Mouse (Mus musculus) embryonic fibroblast, embryonic 13.5 days (primary cell): ENCODE measurements at regions not wholly inside any gene's neighbourhood (a gene's known extent, or its start where the extent isn't known, plus 50 kb on each side); places are given as distances from the start of the nearest gene placed in this dataset.

Source experiments
- H3K27ac ChIP-seq: 2 replicates; pipeline ENCODE4 v1.5.1; 2012; ENCODE audit warnings: low read length, control low read depth, inconsistent platforms; ENCODE audit not compliant: insufficient read depth
- H3K4me1 ChIP-seq: 2 replicates; pipeline ENCODE4 v1.6.1; 2011; ENCODE audit warnings: low read length; ENCODE audit not compliant: control insufficient read depth, insufficient read depth
- H3K4me3 ChIP-seq: 2 replicates; pipeline ENCODE4 v1.5.1; 2011; ENCODE audit warnings: mild to moderate bottlenecking, control low read depth, low read length; ENCODE audit not compliant: insufficient read depth
- CTCF ChIP-seq: IDR thresholded peaks from 2 replicates; pipeline ENCODE4 v1.5.1; 2011; ENCODE audit warnings: mild to moderate bottlenecking, control low read depth, low read length, moderate library complexity, borderline replicate concordance; ENCODE audit not compliant: insufficient read depth
- POLR2A ChIP-seq: IDR thresholded peaks from 2 replicates; pipeline ENCODE4 v1.6.1; 2011; ENCODE audit warnings: low read depth, mild to moderate bottlenecking, control low read depth, low read length, moderate library complexity

DNA sequence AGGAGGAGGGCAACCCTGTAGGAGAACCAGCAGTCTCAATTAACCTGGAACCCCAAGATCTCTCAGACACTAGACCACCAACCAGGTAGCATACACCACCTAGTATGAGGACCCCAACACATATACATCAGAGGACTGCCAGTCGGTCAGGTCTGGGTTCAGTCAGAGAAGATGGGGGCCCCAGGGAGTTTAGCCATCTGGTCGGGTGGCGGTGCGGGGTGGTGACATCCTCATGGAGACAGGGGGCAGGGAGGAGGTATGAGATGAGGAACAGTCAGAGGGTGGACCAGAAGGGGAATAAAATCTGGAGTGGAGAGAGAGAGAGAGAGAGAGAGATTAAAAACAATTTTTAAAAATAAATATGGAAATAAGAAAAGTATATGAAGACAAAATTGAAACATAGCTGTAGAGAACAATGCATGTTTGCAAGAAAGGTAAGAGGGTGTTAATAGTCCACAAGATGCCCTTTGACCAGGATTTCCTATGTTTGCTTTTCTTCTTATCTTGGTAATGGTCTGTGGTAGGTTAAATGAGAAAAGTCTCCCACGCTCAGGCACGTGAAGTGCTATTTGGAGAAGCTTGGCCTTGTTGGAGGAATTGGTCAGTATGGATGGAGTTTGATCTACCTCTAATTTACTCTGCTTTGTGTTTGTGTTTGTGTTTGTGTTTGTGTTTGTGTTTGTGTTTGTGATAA, 108.0 kb upstream of the Spaca1 start:
- no peak overlapping the region for H3K4me3 ChIP-seq
- TF ChIP-seq POLR2A (no peak), CTCF (no peak)
- no peaks in the 10 kb centered on the region for H3K4me1 ChIP-seq
- no peak overlapping the region for H3K27ac ChIP-seq

DNA sequence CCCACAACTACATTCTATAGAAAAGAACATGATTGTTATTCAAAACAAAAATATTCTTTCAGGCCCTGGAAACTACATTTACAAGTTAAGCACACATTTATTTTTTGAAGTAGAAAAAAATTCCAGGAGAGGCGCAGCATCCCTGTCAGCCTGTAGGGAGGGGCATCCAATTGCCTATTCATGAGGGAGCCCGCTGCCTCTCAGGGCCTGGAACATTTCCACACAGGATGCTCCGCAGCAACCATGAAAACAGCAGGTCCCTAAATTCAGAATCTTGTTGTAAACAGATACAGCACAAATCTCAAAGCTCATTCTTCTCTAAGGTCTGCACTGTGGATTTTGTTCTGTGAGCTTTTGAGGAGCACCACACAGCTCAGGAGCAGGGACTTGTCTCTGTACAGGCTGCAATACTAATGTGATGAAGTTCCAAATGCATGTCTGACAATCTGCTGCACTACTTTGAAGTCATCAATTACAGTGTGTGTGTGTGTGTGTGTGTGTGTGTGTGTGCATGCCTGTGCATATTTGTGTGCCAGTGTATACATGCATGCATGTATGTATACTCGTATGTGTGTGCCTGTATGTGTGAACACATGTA, 121.4 kb upstream of the Spaca1 start:
- Histone ChIP-seq H3K4me3 (no peak overlapping the region), H3K4me1 (no peaks in the 10 kb centered on the region), H3K27ac (no peak overlapping the region)
- TF ChIP-seq CTCF (no peak), POLR2A (no peak)

DNA sequence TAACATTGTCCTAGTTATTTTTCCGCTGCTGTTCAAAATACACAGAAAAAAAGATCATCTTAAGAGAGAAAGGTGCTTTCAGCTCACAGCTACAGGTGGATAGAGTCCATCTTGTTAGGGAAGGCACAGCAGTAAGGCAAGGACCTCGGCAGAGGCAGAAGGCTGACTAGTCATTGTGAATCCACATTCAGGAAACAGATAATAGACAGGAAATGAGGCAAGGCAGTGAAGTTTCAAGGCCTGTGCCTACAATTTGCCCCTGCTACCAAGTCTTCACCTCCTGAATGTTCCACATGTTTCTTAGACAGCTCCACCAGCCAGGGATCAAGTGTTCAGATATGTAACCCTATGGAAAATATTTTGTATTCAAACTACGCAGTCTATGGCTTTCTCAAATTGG, 122.0 kb upstream of the Spaca1 start:
- TF ChIP-seq POLR2A (no peak), CTCF (no peak)
- Histone ChIP-seq H3K4me3 (no peak overlapping the region), H3K27ac (no peak overlapping the region), H3K4me1 (no peaks in the 10 kb centered on the region)

DNA sequence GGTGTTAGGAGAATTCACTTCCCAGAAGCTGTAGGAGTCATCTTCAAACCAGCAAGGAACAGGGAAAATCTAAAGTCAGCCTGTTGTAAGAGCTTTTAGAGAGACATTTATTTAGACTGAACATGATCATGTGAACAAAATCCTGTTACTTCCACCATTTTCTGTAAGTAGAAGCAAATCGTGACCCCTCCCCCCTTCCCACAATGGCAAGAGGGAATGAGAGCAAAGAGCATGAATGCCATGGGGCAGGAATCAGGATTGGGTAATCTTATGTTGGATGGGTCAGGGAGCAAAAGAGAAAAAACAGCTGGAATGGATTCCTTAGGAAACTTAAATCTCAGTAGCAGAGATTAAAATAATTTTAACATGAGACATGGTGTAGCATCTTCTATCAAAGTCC, 127.4 kb upstream of the Spaca1 start:
- Histone ChIP-seq H3K4me1 (no peaks in the 10 kb centered on the region), H3K4me3 (no peak overlapping the region), H3K27ac (no peak overlapping the region)
- TF ChIP-seq CTCF, result no peak
- TF ChIP-seq POLR2A, result no peak

DNA sequence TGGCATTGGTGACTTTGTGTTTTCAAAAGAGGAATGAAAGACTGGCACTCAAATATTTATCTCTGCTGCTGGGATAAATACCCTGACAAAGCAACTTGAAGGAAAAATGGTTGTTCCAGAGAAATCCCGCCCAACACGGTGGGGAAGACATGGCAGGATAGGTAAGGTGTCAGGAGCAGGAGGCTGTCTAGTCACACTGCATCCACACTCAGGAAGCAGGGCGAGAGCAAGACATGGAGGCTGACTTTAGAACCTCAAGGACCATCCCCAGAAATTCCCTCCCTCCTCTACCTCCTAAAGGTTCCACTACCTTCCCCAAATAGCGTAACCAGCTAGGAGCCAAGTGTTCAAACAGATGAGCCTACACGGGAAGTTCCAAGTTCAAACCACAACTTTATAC, 136.5 kb upstream of the Spaca1 start:
- Histone ChIP-seq H3K4me1 (no peaks in the 10 kb centered on the region), H3K4me3 (no peak overlapping the region), H3K27ac (no peak overlapping the region)
- TF ChIP-seq POLR2A, result no peak
- no peak for TF ChIP-seq CTCF

DNA sequence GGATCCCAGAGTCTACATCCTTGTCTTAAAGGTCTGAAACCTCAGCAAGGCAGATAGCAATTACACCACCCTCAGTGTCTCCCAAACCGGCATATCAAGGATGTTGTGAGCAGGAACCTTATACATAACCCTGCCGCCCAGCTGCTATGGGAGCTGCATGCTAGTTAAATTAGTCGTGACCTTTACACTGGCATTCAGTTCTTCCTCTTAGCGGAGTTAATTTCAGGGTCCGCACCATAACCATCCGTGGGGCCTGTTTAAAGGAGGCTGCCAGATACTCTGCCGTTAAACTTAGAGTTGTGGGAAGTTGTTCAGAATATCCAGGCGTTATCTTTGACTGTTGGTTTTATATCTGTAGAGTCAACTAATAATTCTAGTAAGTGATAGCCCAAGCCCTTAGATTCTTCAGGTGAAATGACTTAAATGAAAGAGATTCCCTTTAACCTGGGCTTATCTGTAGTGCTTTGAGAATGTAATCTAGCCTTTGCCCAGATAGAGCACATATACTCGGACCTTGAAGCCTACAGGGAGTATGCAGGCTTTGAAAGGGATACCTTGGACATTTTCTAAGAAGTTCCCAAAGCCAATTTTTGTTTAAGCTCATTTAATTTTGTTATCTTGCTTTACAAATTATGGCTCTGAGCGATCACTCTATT, 153.3 kb upstream of the Spaca1 start:
- Histone ChIP-seq H3K27ac (no peak overlapping the region), H3K4me3 (no peak overlapping the region)
- no peak for TF ChIP-seq POLR2A
- no peak for TF ChIP-seq CTCF

DNA sequence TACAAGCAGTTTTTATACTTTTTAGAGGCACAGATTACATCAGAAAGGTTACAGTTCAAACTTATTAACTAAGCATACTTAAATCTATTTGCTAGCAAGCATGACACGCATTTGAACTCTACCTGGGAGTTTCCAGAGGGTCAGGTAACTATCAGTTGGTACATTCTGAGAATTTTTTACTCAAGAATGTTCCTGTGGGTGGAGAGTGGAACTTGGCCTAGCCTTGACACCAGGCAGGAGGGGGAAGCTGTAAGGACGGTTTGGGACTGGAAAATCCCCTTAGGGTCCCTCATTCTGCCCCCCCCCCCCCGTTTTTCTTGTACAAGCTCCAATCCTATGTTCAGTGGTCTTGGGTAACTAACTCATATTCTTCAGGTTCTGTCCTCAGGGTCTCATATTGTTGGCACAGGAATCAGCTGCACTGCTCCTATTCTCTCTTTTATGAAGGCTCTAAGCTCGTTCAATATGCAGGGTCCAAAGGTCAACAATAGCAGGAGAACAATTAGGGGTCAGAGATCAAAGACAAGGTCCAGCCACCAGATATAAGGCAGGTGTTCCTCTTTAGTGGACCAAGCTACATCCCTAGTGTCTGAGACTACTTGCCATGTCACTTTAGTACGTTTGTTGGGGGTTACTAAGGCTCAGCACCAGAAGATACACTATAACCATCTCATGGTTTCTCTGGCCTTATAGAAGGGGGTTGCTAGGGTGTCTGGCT, 159.3 kb upstream of the Spaca1 start:
- Histone ChIP-seq H3K4me3 (no peak overlapping the region), H3K4me1 (peaks cover 4% of the 10 kb centered on the region; the same call in 1 of the 2 replicates), H3K27ac (no peak overlapping the region)
- TF ChIP-seq POLR2A, result no peak
- no peak for TF ChIP-seq CTCF

More for the DNA sequence above, 153.3 kb upstream of the Spaca1 start:
- no peaks in the 10 kb centered on the region for H3K4me1 ChIP-seq

DNA sequence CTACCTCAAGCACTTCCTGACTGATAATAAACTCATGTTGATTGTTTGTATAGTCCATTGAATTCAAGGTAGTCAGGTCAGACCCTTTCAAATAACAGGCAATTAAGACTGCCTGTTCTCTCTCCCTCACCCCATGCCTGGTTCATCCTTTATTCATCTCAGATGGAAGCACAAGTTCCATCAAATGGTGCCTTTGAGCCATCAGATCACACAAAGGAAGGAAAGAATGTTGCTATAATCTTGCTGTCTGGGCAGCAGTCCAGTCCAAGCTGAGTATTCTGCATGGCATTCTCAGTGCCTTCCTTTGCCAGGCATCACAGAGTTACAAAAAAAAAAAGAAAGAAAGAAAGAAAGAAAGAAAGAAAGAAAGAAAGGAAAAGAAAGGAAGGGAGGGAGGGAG, 163.7 kb upstream of the Spaca1 start:
- H3K4me1 ChIP-seq, result peaks cover 4% of the 10 kb centered on the region; the same call in 1 of the 2 replicates
- TF ChIP-seq POLR2A (no peak), CTCF (no peak)
- no peak overlapping the region for H3K4me3 ChIP-seq
- no peak overlapping the region; the same call in 1 of the 2 replicates for H3K27ac ChIP-seq

DNA sequence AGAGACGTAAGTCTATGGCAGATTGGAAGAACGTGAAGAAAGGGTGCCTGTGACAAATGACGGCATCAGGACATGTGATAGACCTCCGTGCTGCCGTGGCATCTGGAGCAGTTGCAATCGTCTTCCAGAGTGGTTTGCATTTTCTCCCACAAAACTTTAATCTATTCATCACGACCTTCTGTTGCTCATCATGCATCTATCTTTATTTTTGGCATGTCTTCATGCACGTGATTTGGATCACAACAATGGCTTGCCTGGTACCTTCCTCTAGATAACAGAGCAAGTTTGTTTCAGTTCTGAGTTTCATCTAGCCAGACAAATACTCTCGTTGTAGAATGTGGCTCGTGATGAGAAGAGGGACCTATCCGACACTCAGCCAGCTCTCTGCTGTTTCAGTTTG, 164.4 kb upstream of the Spaca1 start:
- Histone ChIP-seq H3K4me1 (peaks cover 4% of the 10 kb centered on the region; the same call in 1 of the 2 replicates), H3K4me3 (no peak overlapping the region), H3K27ac (peak overlapping the region; percentile 29; the same call in 1 of the 2 replicates)
- TF ChIP-seq POLR2A (no peak), CTCF (no peak)
